Mouse (Mus musculus) midbrain, embryonic 15.5 days (tissue): Measurements from ENCODE around the gene Nme9. TPM values are rescaled to one million over a fixed set of nuclear protein-coding genes. Genes with fewer than 3 reads are reported as not detected.

Experiments
- ATAC-seq: fragments of 200-750 bp; cut with Nextera tagmentation; replicated peaks from 2 replicates; pipeline ENCODE4 v1.8.0; 2017; ENCODE audit warnings: moderate TSS enrichment
- H3K27ac ChIP-seq: fragments of 300-500 bp; sonication (generic); 2 replicates; pipeline ENCODE4 v1.5.1; 2015; ENCODE audit warnings: mild to moderate bottlenecking, inconsistent platforms
- H3K27me3 ChIP-seq: fragments of 300-500 bp; sonication (generic); replicated peaks from 2 replicates; pipeline ENCODE4 v1.6.1; 2015; ENCODE audit warnings: inconsistent platforms
- H3K36me3 ChIP-seq: fragments of 300-500 bp; sonication (generic); replicated peaks from 2 replicates; pipeline ENCODE4 v1.6.1; 2015; ENCODE audit warnings: inconsistent platforms
- H3K4me1 ChIP-seq: fragments of 300-500 bp; sonication (generic); 2 replicates; pipeline ENCODE4 v1.6.1; 2015; ENCODE audit warnings: inconsistent platforms
- H3K4me2 ChIP-seq: fragments of 300-500 bp; sonication (generic); 2 replicates; pipeline ENCODE4 v1.6.1; 2015; ENCODE audit warnings: inconsistent platforms, mild to moderate bottlenecking, moderate library complexity
- H3K4me3 ChIP-seq: fragments of 300-500 bp; sonication (generic); 2 replicates; pipeline ENCODE4 v1.5.1; 2015; ENCODE audit warnings: mild to moderate bottlenecking, inconsistent platforms
- H3K9ac ChIP-seq: fragments of 300-500 bp; sonication (generic); 2 replicates; pipeline ENCODE4 v1.6.1; 2015; ENCODE audit warnings: mild to moderate bottlenecking, inconsistent platforms
- H3K9me3 ChIP-seq: fragments of 300-500 bp; sonication (generic); 2 replicates; pipeline ENCODE4 v1.6.1; 2016; ENCODE audit warnings: inconsistent platforms
- WGBS: fragments of 180-500 bp; shearing (Covaris S2); methylation state at CpG from one replicate; pipeline ENCODE4 v1.1.7; 2015; ENCODE audit warnings: mixed read lengths; 5-methylcytosine and 5-hydroxymethylcytosine counted together
- polyA plus RNA-seq: library from polyadenylated mRNA; unstranded; fragments of >200 nt; fragmentation: Nextera tagmentation; extraction: Ambion mirVana; gene quantifications from 2 replicates; pipeline ENCODE4 v1.2.1, GENCODE M21; 2015

Nme9 gene
- polyA plus RNA-seq, 1 experiment from 2014 or later, result 0.30 TPM

DNA sequence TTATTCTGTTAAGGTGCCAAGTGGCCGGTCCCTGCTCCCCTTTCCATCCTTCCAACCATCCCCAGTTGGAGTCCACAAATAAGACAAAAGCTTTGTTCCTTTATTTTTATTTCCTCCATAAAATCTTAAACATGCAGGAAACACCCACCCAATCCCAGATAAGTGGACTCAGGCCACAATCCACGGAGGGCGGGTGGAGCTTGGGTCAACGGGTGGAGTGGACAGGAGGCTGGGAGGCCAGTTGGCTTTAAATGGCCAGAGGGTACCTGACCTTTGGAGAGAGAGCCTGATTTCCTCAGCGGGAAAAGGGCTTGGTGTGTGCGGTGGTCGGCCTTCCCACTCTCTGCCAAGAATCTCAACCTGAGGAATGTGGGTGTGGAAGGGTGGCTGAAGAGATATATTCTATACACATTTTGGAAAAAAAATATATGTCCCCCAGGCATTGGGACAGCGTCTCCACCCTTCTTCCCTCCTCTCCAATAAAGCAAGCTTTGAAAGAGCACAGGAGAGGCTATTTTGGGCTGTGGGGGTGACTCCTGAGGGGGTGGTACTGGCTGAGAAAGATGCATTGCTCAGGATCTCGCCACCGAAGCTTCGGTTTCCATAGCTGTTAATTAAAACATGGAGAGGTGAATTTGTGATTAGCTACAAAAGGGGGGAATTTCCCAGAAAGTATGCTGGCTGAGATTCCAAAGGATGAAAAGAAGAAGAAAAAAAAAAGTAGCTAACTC, 22.5 kb upstream of the Nme9 start:
- H3K36me3 ChIP-seq, result no peaks in the 10 kb centered on the region
- H3K4me1 ChIP-seq, result peaks cover 23% of the 10 kb centered on the region
- no peak overlapping the region for H3K4me2 ChIP-seq
- ATAC-seq, result no peak
- H3K9ac ChIP-seq, result no peak overlapping the region
- 83% methylated on average over 11 of the region's 11 CpGs for WGBS
- H3K4me3 ChIP-seq, result no peak overlapping the region
- no peak overlapping the region for H3K27ac ChIP-seq
- no peaks in the 10 kb centered on the region for H3K27me3 ChIP-seq
- H3K9me3 ChIP-seq, result no peaks in the 10 kb centered on the region

DNA sequence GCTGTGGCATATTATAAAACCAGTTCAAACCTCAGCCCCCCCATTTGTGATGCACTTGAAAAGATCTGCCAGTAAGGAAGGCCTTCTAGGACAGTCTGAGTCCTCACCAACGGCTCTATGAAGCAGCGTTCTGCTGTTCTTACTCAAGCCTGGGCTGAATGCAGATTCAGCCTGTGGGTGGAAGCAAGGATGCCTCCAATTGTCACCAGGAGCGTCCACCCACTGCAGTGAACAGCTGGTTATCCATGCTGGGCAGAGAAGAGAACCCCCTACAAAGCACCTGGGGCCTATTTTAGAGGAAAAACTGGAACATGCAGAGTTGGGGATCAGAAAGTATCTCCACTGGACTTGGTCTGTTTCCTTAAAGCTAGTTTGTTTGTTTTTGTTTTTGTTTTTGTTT, 21.4 kb upstream of the Nme9 start:
- H3K9ac ChIP-seq, result no peak overlapping the region
- no peak for ATAC-seq
- H3K4me1 ChIP-seq, result peaks cover 29% of the 10 kb centered on the region
- no peaks in the 10 kb centered on the region for H3K27me3 ChIP-seq
- 88% methylated on average over 3 of the region's 3 CpGs for WGBS
- no peaks in the 10 kb centered on the region for H3K36me3 ChIP-seq
- H3K4me3 ChIP-seq, result no peak overlapping the region
- H3K4me2 ChIP-seq, result no peak overlapping the region
- H3K9me3 ChIP-seq, result no peaks in the 10 kb centered on the region
- H3K27ac ChIP-seq, result no peak overlapping the region

DNA sequence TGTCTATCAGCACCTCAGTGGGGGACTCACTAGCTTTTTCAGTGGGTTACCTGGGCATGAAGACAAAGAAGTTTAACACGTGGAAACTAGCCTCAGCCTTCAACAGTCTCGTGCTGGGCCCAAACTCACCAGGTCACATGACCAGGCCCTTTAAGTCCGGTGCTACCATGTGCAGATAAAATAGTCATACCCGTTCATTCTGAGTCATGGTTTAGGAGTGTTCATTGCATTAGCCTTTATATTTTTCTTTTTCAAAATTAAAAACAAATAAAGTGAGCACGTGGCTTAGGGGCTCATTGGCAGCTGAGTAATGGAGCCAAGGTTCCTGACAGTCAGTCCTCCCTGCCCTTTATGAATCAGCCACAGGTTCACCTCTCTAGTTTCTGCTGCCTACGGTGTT, 20.5 kb upstream of the Nme9 start:
- H3K4me1 ChIP-seq, result peaks cover 31% of the 10 kb centered on the region
- H3K9ac ChIP-seq, result no peak overlapping the region
- no peak for ATAC-seq
- H3K27ac ChIP-seq, result no peak overlapping the region
- H3K36me3 ChIP-seq, result no peaks in the 10 kb centered on the region
- no peaks in the 10 kb centered on the region for H3K27me3 ChIP-seq
- WGBS, result 86% methylated on average over 6 of the region's 6 CpGs
- no peaks in the 10 kb centered on the region for H3K9me3 ChIP-seq
- H3K4me2 ChIP-seq, result no peak overlapping the region
- no peak overlapping the region for H3K4me3 ChIP-seq

DNA sequence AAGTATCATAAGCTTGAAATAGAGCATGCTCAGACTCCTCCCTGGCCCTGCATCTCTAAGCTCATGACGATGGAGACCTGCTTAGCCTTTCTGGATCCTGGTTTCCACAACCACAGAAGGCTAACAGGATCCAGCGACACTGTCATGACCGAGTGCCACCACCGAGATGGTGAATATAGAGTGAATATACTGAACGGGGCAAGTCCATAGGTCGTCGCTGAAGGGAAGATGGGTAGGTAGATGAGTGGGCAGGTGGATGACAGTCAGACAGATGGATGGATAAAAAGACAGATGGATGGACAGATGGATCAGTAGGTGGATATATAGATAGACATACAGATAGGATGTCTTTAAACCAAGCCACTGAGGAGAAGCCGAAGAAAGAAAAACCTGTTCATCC, 19.9 kb upstream of the Nme9 start:
- Histone ChIP-seq H3K9me3 (no peaks in the 10 kb centered on the region), H3K36me3 (no peaks in the 10 kb centered on the region), H3K4me1 (peaks cover 28% of the 10 kb centered on the region), H3K4me2 (no peak overlapping the region), H3K27ac (no peak overlapping the region), H3K27me3 (no peaks in the 10 kb centered on the region), H3K9ac (no peak overlapping the region), H3K4me3 (no peak overlapping the region)
- WGBS, result 94% methylated on average over 8 of the region's 8 CpGs
- ATAC-seq, result no peak

DNA sequence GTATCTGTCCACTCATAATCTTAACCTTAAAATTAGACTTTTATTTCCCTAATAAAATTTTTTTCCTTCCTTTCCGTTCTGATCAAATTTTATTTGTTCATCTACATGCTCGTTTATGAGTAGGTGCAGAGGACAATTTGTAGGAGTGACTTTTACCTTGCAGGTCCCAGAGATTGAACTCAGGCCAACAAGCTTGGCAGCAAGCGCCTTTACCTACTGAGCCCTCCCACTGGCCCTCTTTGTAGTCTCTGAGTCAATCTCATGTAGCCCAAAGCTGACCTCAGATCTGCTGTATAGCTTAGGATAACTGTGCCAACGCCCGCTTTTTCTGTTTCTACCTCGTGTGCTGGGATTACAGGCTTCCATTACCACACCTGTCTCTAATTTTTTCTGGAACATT, 19.3 kb upstream of the Nme9 start:
- H3K4me3 ChIP-seq, result no peak overlapping the region
- H3K4me1 ChIP-seq, result peaks cover 31% of the 10 kb centered on the region
- H3K27me3 ChIP-seq, result no peaks in the 10 kb centered on the region
- ATAC-seq, result no peak
- WGBS, result 88% methylated on average over 6 of the region's 6 CpGs
- no peaks in the 10 kb centered on the region for H3K36me3 ChIP-seq
- no peak overlapping the region for H3K9ac ChIP-seq
- H3K27ac ChIP-seq, result no peak overlapping the region
- H3K4me2 ChIP-seq, result no peak overlapping the region
- no peaks in the 10 kb centered on the region for H3K9me3 ChIP-seq

DNA sequence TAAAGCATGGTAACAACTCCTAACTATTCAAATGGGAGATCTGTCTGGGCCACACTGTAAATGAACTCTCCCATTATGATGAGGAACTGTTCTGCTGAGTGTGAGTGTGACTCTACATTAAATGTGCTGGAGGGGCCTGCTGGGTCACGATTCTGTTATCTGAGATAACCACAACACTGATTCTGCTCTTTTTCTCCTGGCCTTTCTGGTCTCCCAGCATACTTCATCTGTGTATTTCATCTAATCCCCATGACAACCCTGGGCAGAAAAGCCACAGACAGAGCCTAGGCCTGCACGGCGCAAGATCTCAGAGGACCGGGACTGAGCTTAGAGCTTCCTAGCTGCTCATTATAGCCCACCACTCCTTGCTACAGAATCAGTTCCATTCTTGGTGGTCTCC, 18.8 kb upstream of the Nme9 start:
- 82% methylated on average over 4 of the region's 4 CpGs for WGBS
- Histone ChIP-seq H3K4me3 (no peak overlapping the region), H3K9me3 (no peaks in the 10 kb centered on the region), H3K4me1 (peaks cover 35% of the 10 kb centered on the region), H3K27ac (no peak overlapping the region), H3K36me3 (no peaks in the 10 kb centered on the region), H3K9ac (no peak overlapping the region), H3K27me3 (no peaks in the 10 kb centered on the region), H3K4me2 (no peak overlapping the region)
- no peak for ATAC-seq

DNA sequence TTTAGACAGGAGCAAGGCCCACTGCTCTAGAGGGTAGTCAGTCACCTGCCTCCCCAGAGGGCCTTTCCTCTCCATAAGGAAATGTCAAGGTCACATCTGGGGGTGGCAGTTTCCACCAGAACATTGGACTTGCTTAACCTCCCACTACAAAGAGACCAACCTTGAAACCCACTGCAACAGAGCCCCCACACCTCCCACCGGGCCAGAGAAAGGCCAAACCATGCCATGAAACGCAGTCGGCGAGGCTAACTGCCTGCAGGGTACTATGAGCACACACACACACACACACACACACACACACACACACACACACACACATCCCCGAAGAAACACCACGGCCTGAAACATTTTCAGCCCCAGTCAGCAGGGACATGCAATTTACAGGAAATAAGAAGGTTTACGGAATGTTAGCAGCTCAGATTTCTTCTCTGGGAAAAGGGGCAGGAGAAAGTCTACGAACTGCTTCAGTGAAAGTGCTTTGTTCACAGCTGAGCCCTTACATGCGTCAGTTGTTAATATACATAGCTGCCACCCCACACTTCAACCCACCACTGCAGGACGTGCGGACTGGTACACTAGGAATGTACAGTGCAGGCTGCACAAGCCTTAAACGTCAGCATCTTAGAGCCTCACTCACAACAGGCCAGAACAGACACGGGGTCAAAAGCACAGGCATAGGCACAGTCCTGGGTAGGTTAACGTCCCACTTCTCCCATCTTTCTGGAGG, 16.2 kb upstream of the Nme9 start:
- Histone ChIP-seq H3K27ac (peak overlapping the region; percentile 91), H3K27me3 (peaks cover 8% of the 10 kb centered on the region; the same call in 1 of the 2 replicates), H3K9ac (peak overlapping the region; percentile 94), H3K36me3 (no peaks in the 10 kb centered on the region), H3K4me2 (peak overlapping the region; percentile 73), H3K9me3 (no peaks in the 10 kb centered on the region), H3K4me3 (peak overlapping the region; percentile 79), H3K4me1 (peaks cover 35% of the 10 kb centered on the region)
- WGBS, result 14% methylated on average over 14 of the region's 14 CpGs
- peak; percentile 65 for ATAC-seq

DNA sequence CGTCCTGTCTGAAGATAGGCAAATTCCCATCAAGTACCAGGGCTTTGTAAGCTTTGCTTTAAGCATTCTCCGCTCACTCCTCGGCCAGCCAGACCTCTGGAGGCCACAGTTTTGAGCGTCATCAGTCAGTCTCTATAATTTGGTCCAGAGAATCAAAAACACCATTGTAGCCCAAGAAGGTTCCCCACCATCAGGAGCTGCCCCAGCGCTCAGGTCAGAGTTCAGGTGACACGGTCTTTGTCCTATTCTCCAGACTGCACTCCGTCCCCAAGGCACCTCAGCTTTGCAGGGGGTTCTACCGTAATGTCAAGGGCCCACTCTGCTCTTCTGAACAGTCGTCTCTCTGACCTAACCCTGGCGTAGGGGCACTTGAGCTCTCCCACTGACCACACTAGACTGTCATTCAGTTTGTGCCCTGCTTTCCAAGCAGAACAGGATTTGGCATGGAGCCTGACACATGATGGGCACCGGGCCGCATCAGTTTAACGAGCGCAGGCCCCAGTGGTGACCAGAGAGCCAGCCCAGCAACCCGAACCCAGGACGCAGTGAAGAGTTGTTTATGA, 15.6 kb upstream of the Nme9 start:
- H3K27ac ChIP-seq, result peak overlapping the region; percentile 91
- ATAC-seq, result peak; percentile 61
- peak overlapping the region; percentile 94 for H3K9ac ChIP-seq
- no peaks in the 10 kb centered on the region for H3K36me3 ChIP-seq
- WGBS, result 8% methylated on average over 16 of the region's 16 CpGs
- H3K4me2 ChIP-seq, result peak overlapping the region; percentile 73
- peaks cover 35% of the 10 kb centered on the region for H3K4me1 ChIP-seq
- H3K4me3 ChIP-seq, result peak overlapping the region; percentile 79
- H3K9me3 ChIP-seq, result no peaks in the 10 kb centered on the region
- H3K27me3 ChIP-seq, result peaks cover 8% of the 10 kb centered on the region; the same call in 1 of the 2 replicates

DNA sequence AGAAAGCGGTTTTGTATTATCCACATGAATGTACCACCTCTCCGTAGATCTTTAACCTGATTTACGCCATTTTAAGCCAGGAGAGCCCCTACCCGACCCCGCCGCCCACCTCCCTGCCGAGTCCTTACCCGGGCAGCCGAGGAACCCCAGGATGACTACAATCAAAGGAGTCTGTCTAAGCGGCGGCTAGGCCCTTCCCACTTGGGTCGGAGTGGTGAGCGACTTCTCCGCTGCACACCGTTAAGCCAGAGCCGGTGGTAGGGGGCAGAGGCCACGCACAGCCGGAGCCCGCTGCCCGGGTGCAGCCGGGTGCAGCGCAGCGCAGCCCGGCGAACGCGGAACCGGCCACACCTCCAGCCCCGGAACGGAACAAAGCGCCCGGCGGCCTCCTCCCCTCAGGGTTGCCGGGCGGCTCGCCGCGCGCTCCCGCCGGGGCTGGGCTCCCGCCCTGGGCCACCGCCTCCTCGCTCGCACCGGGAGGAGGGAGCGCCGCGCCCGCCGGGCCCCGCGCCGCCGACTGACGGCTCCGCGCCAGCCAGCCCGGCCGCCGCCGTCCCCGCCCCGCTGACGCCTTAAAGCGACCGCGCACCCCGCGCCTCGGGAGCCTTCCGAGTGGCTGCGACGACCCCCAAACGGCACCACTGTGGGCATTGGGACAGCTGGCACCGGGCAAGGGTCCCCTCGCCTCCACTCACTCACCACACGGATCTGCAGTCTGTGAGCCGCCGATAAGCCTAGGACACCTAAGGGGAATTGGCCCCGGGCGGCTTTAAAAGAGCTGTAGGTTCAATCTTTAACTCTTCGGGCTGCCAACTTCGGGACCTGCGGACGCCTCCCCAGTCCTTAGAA, 14.9 kb upstream of the Nme9 start:
- Histone ChIP-seq H3K4me3 (peak overlapping the region; percentile 79), H3K27ac (peak overlapping the region; percentile 91), H3K4me1 (peaks cover 35% of the 10 kb centered on the region), H3K9ac (peak overlapping the region; percentile 94), H3K9me3 (no peaks in the 10 kb centered on the region), H3K27me3 (peaks cover 8% of the 10 kb centered on the region; the same call in 1 of the 2 replicates), H3K4me2 (peak overlapping the region; percentile 73), H3K36me3 (no peaks in the 10 kb centered on the region)
- ATAC-seq, result peak; percentile 80
- WGBS, result under 1% methylated on average over 66 of the region's 86 CpGs

DNA sequence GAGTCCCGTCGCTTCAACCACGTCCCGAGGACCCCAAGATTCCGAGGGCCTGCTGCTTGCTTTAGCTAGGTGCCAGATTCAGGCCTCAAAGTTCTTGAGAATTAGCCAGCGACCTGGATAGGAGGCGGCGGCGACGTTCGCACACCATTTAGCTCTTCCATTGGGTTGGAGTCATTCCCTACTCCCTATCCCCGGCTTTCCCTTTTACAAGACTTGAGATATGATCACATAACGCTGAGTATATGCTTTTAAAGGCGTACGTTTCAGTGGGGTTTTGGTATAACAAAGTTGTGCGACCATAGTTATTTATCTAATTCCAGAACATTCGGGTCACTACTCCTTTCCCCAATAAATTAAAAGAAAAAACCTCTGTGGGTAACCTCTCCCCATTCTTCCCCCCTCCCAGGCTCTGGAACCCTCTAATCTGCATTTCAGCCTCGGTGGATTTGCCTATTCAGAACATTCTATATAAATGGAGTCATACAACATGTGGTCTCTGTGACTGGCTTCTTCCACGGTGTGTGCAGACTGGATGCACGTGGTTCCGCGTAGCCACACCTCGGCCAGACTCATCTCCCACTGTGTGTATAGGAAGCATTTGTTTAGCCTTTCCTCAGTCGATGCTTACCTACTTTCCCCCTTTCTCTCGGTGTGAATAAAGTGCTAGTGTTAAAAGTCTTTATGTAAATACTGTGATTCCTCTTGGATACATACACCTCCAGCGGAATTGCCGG, 14.1 kb upstream of the Nme9 start, which contains the start of gene Mras:
Mras (minus strand) TSS at position 351 of the 734 bp plus-strand sequence.
- Histone ChIP-seq H3K9me3 (no peaks in the 10 kb centered on the region), H3K4me1 (peaks cover 35% of the 10 kb centered on the region), H3K27ac (peak within 1 kb of the TSS; percentile 91), H3K4me2 (peak within 1 kb of the TSS; percentile 73), H3K4me3 (peak within 1 kb of the TSS; percentile 79), H3K27me3 (peaks cover 8% of the 10 kb centered on the region; the same call in 1 of the 2 replicates), H3K9ac (peak within 1 kb of the TSS; percentile 94), H3K36me3 (no peaks in the 10 kb centered on the region)
- WGBS, result 16% methylated on average over 27 of the region's 27 CpGs
- ATAC-seq, result peak; percentile 4; the same call in 1 of the 2 replicates

DNA sequence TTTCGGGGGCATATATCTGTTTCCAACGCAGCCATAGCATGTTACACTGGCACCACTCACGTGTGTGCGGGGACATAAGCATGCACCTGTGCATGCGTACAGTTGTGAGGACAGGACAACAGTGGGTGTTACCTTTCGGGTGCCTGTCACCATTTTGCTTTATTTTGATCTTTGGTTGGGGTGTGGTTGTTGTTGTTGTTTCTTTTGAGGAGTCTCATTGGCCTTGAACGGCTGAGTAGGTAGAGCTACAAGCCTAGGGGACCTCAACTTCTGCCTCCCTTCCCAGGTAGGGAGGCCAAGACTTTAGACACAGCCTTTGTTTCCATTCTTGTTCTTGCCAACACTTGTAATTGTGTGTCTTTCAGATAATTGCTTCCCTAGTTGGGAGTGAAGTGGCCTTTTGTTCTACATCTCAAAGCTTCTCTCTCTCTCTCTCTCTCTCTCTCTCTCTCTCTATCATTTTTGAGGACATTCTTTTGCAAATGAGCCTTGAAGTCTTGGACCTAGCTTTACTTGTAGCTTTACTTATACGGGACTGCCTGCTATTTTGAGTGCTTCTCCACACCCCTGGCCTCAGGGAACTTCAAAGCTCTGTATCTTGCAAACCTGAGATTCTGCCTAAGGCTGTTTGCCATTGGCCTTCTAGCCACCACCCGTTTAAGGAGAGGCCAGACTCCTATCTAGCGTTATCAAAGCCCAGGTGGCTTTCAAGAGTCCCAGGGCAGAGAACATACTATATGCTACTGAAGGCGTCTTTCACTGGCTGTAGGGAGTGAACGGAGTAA, 13.3 kb upstream of the Nme9 start:
- peaks cover 29% of the 10 kb centered on the region for H3K4me1 ChIP-seq
- no peak for ATAC-seq
- no peaks in the 10 kb centered on the region for H3K9me3 ChIP-seq
- 81% methylated on average over 12 of the region's 12 CpGs for WGBS
- H3K36me3 ChIP-seq, result no peaks in the 10 kb centered on the region
- H3K4me3 ChIP-seq, result no peak overlapping the region
- no peak overlapping the region for H3K27ac ChIP-seq
- H3K27me3 ChIP-seq, result peaks cover 8% of the 10 kb centered on the region; the same call in 1 of the 2 replicates
- no peak overlapping the region for H3K9ac ChIP-seq
- no peak overlapping the region for H3K4me2 ChIP-seq
